In genomic region chr16:18460826-18461225, GRCm38 (mm10) we compare ENCODE assay signal across 22 mouse cellular contexts. TPM values are rescaled to one million over a fixed set of nuclear protein-coding genes. Genes with fewer than 3 reads are reported as not detected.
DNase-seq lines count a peak whose midpoint lies in the region; ATAC-seq lines count a peak whose summit lies in the region.
"Had no signal": no experiment of that assay in that cellular context is flagged by ENCODE, and none has a peak within 500 bp of the region (broad histone marks: within the 10 kb centered on the region; RNA-seq: fewer than 3 reads in every experiment).

No protein-coding gene starts in this region.

- H3K36me3 ChIP-seq in forebrain, embryonic 13.5 days (ENCODE audit: poor library complexity, severe bottlenecking) = peaks cover 7% of the 10 kb centered on the region; the same call in 1 of the 2 replicates
- no peaks in the 10 kb centered on the region for H3K36me3 ChIP-seq in forebrain, embryonic 11.5 days (ENCODE audit: control insufficient read depth, insufficient read depth, low read length)
- peaks cover 22% of the 10 kb centered on the region for H3K36me3 ChIP-seq in hindbrain, embryonic 10.5 days
- H3K36me3 ChIP-seq in hindbrain, embryonic 14.5 days (replicated peaks; ENCODE audit: control insufficient read depth, insufficient read depth) = peaks cover 15% of the 10 kb centered on the region
- peaks cover 11% of the 10 kb centered on the region for H3K36me3 ChIP-seq in neural tube, embryonic 15.5 days
- H3K36me3 ChIP-seq in embryonic facial prominence, embryonic 12.5 days = no peaks in the 10 kb centered on the region
- H3K36me3 ChIP-seq: embryonic facial prominence, embryonic 15.5 days; stomach, embryonic 15.5 days had no signal

- H3K4me3 ChIP-seq in forebrain, embryonic 13.5 days = no peak overlapping the region
- no peak overlapping the region for H3K4me3 ChIP-seq in forebrain, embryonic 11.5 days (ENCODE audit: low read depth, low read length)
- H3K4me3 ChIP-seq in hindbrain, embryonic 10.5 days = no peak overlapping the region
- H3K4me3 ChIP-seq in hindbrain, embryonic 14.5 days (replicated peaks; ENCODE audit: low read length) = no peak overlapping the region
- no peak overlapping the region for H3K4me3 ChIP-seq in neural tube, embryonic 15.5 days (replicated peaks)
- H3K4me3 ChIP-seq in embryonic facial prominence, embryonic 12.5 days = no peak overlapping the region
- H3K4me3 ChIP-seq: layer of hippocampus, adult 2 months; midbrain, embryonic 12.5 days; myocyte; stomach, embryonic 15.5 days had no signal

- no peak overlapping the region for H3K4me2 ChIP-seq in forebrain, embryonic 13.5 days
- H3K4me2 ChIP-seq in forebrain, embryonic 11.5 days (ENCODE audit: low read depth, low read length, severe bottlenecking) = no peak overlapping the region
- H3K4me2 ChIP-seq in hindbrain, embryonic 14.5 days (replicated peaks) = no peak overlapping the region
- no peak overlapping the region for H3K4me2 ChIP-seq in neural tube, embryonic 15.5 days
- H3K4me2 ChIP-seq in embryonic facial prominence, embryonic 12.5 days (replicated peaks) = no peak overlapping the region

- DNase-seq in forebrain, embryonic 11.5 days (ENCODE audit: low spot score) = no peak
- DNase-seq in hindbrain, embryonic 10.5 days (ENCODE audit: low spot score) = no peak
- DNase-seq in hindbrain, embryonic 14.5 days (ENCODE audit: low spot score) = no peak
- no peak for DNase-seq in neural tube, embryonic 10.5 days (ENCODE audit: extremely low spot score, low spot score)
- no peak for DNase-seq in MN1 (ENCODE audit: low spot score)
- DNase-seq: adrenal gland, postnatal 14 days; cerebellum, adult 2 months; cerebellum, postnatal 25 days; gastrocnemius, postnatal 25 days; heart, postnatal 14 days; kidney, postnatal 25 days; lung, adult 18-20 months; lung, postnatal 10 days; right cerebral cortex, adult 18-20 months had no signal

- no peak for ATAC-seq in forebrain, embryonic 13.5 days
- ATAC-seq in forebrain, embryonic 11.5 days (replicated peaks; ENCODE audit: low FRiP score) = no peak
- ATAC-seq in hindbrain, embryonic 14.5 days (ENCODE audit: low FRiP score) = no peak
- 0 out of 2 replicates have a peak, but pooled peaks have one; percentile 11 for ATAC-seq in neural tube, embryonic 15.5 days (ENCODE audit: low FRiP score)
- ATAC-seq in embryonic facial prominence, embryonic 12.5 days (ENCODE audit: insufficient number of reproducible peaks, insufficient read depth, low FRiP score, low TSS enrichment) = 0 out of 2 replicates have a peak, but pooled peaks have one; percentile 13

- 0 out of 2 replicates have a peak, but pooled peaks cover 4% of the 10 kb centered on the region for H3K27me3 ChIP-seq in forebrain, embryonic 13.5 days
- no peaks in the 10 kb centered on the region for H3K27me3 ChIP-seq in forebrain, embryonic 11.5 days (ENCODE audit: control insufficient read depth, insufficient read depth, low read length)
- H3K27me3 ChIP-seq in hindbrain, embryonic 10.5 days (ENCODE audit: insufficient read depth, poor library complexity, severe bottlenecking) = peaks cover 70% of the 10 kb centered on the region
- no peaks in the 10 kb centered on the region for H3K27me3 ChIP-seq in hindbrain, embryonic 14.5 days (ENCODE audit: control insufficient read depth, insufficient read depth, low read length)
- 0 out of 2 replicates have a peak, but pooled peaks cover 9% of the 10 kb centered on the region for H3K27me3 ChIP-seq in neural tube, embryonic 15.5 days (replicated peaks)
- no peaks in the 10 kb centered on the region for H3K27me3 ChIP-seq in embryonic facial prominence, embryonic 12.5 days
- H3K27me3 ChIP-seq: embryonic facial prominence, embryonic 15.5 days; stomach, embryonic 15.5 days had no signal

- no peaks in the 10 kb centered on the region for H3K9me3 ChIP-seq in forebrain, embryonic 13.5 days (replicated peaks)
- H3K9me3 ChIP-seq in forebrain, embryonic 11.5 days (ENCODE audit: control insufficient read depth, low read length) = no peaks in the 10 kb centered on the region
- no peaks in the 10 kb centered on the region for H3K9me3 ChIP-seq in hindbrain, embryonic 10.5 days
- no peaks in the 10 kb centered on the region for H3K9me3 ChIP-seq in hindbrain, embryonic 14.5 days (ENCODE audit: control insufficient read depth, low read length)
- no peaks in the 10 kb centered on the region for H3K9me3 ChIP-seq in neural tube, embryonic 15.5 days (replicated peaks)
- no peaks in the 10 kb centered on the region for H3K9me3 ChIP-seq in embryonic facial prominence, embryonic 12.5 days
- H3K9me3 ChIP-seq: embryonic facial prominence, embryonic 15.5 days; midbrain, embryonic 12.5 days; stomach, embryonic 15.5 days had no signal

- H3K27ac ChIP-seq in forebrain, embryonic 13.5 days = 0 out of 2 replicates have a peak overlapping the region, but pooled peaks have one; percentile 14
- no peak overlapping the region for H3K27ac ChIP-seq in forebrain, embryonic 11.5 days (ENCODE audit: low read depth, low read length)
- H3K27ac ChIP-seq in hindbrain, embryonic 10.5 days = peak overlapping the region; percentile 73; the same call in 1 of the 2 replicates
- H3K27ac ChIP-seq in hindbrain, embryonic 14.5 days = no peak overlapping the region
- H3K27ac ChIP-seq in neural tube, embryonic 15.5 days (replicated peaks) = no peak overlapping the region
- 0 out of 2 replicates have a peak overlapping the region, but pooled peaks have one; percentile 64 for H3K27ac ChIP-seq in embryonic facial prominence, embryonic 12.5 days
- H3K27ac ChIP-seq: stomach, embryonic 15.5 days had no signal

- 97% methylated on average over 3 of the region's 3 CpGs for WGBS in forebrain, embryonic 13.5 days
- WGBS in forebrain, embryonic 11.5 days = 88% methylated on average over 3 of the region's 3 CpGs
- WGBS in hindbrain, embryonic 10.5 days = 90% methylated on average over 3 of the region's 3 CpGs
- WGBS in hindbrain, embryonic 14.5 days = 90% methylated on average over 3 of the region's 3 CpGs
- WGBS in neural tube, embryonic 15.5 days = 90% methylated on average over 3 of the region's 3 CpGs
- 91% methylated on average over 3 of the region's 3 CpGs for WGBS in embryonic facial prominence, embryonic 12.5 days

- H3K4me1 ChIP-seq in forebrain, embryonic 13.5 days = peaks cover 17% of the 10 kb centered on the region
- H3K4me1 ChIP-seq in forebrain, embryonic 11.5 days (replicated peaks; ENCODE audit: control insufficient read depth, insufficient read depth, low read length) = peaks cover 11% of the 10 kb centered on the region
- H3K4me1 ChIP-seq in hindbrain, embryonic 10.5 days (replicated peaks) = peaks cover 44% of the 10 kb centered on the region
- H3K4me1 ChIP-seq in hindbrain, embryonic 14.5 days (replicated peaks; ENCODE audit: control insufficient read depth, insufficient read depth, low read length) = peaks cover 16% of the 10 kb centered on the region
- peaks cover 20% of the 10 kb centered on the region for H3K4me1 ChIP-seq in neural tube, embryonic 15.5 days
- H3K4me1 ChIP-seq in embryonic facial prominence, embryonic 12.5 days = peaks cover 33% of the 10 kb centered on the region

- no peak overlapping the region for H3K9ac ChIP-seq in forebrain, embryonic 13.5 days
- no peak overlapping the region for H3K9ac ChIP-seq in forebrain, embryonic 11.5 days (ENCODE audit: low read length)
- H3K9ac ChIP-seq in hindbrain, embryonic 14.5 days = no peak overlapping the region
- no peak overlapping the region for H3K9ac ChIP-seq in neural tube, embryonic 15.5 days (replicated peaks)
- no peak overlapping the region for H3K9ac ChIP-seq in embryonic facial prominence, embryonic 12.5 days
- H3K9ac ChIP-seq: embryonic facial prominence, embryonic 15.5 days; stomach, embryonic 15.5 days had no signal

RNA-seq across cellular contexts. Expression of gene Comt, which starts 34.2 kb away (rescaled TPM):
- polyA plus RNA-seq in forebrain, embryonic 13.5 days (2015; fragmentation: Nextera tagmentation; extraction: Ambion mirVana) = 64.0 and 70.1 TPM in 2 replicates
- polyA plus RNA-seq in forebrain, embryonic 11.5 days (2014; fragmentation: Nextera tagmentation; extraction: Ambion mirVana) = 53.6 and 55.2 TPM in 2 replicates
- polyA plus RNA-seq in hindbrain, embryonic 10.5 days (2016; fragmentation: Nextera tagmentation; extraction: Ambion mirVana) = 62.5 and 67.9 TPM in 2 replicates
- polyA plus RNA-seq in hindbrain, embryonic 14.5 days (2014; fragmentation: Nextera tagmentation; extraction: Ambion mirVana) = 91.6 and 99.4 TPM in 2 replicates
- 117 and 128 TPM in 2 replicates for polyA plus RNA-seq in neural tube, embryonic 15.5 days (2015; fragmentation: Nextera tagmentation; extraction: Ambion mirVana)
- 56.1 and 59.7 TPM in 2 replicates for polyA plus RNA-seq in embryonic facial prominence, embryonic 12.5 days (2016; fragmentation: Nextera tagmentation; extraction: Ambion mirVana)

RNA-seq across cellular contexts. Expression of gene Txnrd2, which starts 34.6 kb away (rescaled TPM):
- 23.4 and 25.1 TPM in 2 replicates for polyA plus RNA-seq in forebrain, embryonic 13.5 days (2015; fragmentation: Nextera tagmentation; extraction: Ambion mirVana)
- polyA plus RNA-seq in forebrain, embryonic 11.5 days (2014; fragmentation: Nextera tagmentation; extraction: Ambion mirVana) = 24.8 and 26.7 TPM in 2 replicates
- 30.5 and 34.7 TPM in 2 replicates for polyA plus RNA-seq in hindbrain, embryonic 10.5 days (2016; fragmentation: Nextera tagmentation; extraction: Ambion mirVana)
- polyA plus RNA-seq in hindbrain, embryonic 14.5 days (2014; fragmentation: Nextera tagmentation; extraction: Ambion mirVana) = 26.0 and 28.2 TPM in 2 replicates
- 28.3 and 30.9 TPM in 2 replicates for polyA plus RNA-seq in neural tube, embryonic 15.5 days (2015; fragmentation: Nextera tagmentation; extraction: Ambion mirVana)
- 15.7 and 19.8 TPM in 2 replicates for polyA plus RNA-seq in embryonic facial prominence, embryonic 12.5 days (2016; fragmentation: Nextera tagmentation; extraction: Ambion mirVana)

RNA-seq across cellular contexts. Expression of gene Gnb1l, which starts 37.7 kb away (rescaled TPM):
- polyA plus RNA-seq in forebrain, embryonic 13.5 days (2015; fragmentation: Nextera tagmentation; extraction: Ambion mirVana) = 14.5 and 14.8 TPM in 2 replicates
- 14.9 and 17.7 TPM in 2 replicates for polyA plus RNA-seq in forebrain, embryonic 11.5 days (2014; fragmentation: Nextera tagmentation; extraction: Ambion mirVana)
- 16.8 and 19.5 TPM in 2 replicates for polyA plus RNA-seq in hindbrain, embryonic 10.5 days (2016; fragmentation: Nextera tagmentation; extraction: Ambion mirVana)
- 13.2 and 14.6 TPM in 2 replicates for polyA plus RNA-seq in hindbrain, embryonic 14.5 days (2014; fragmentation: Nextera tagmentation; extraction: Ambion mirVana)
- polyA plus RNA-seq in neural tube, embryonic 15.5 days (2015; fragmentation: Nextera tagmentation; extraction: Ambion mirVana) = 16.1 and 18.8 TPM in 2 replicates
- 16.9 and 17.5 TPM in 2 replicates for polyA plus RNA-seq in embryonic facial prominence, embryonic 12.5 days (2016; fragmentation: Nextera tagmentation; extraction: Ambion mirVana)

RNA-seq across cellular contexts. Expression of gene Rtl10, which starts 37.9 kb away (rescaled TPM):
- polyA plus RNA-seq in forebrain, embryonic 13.5 days (2015; fragmentation: Nextera tagmentation; extraction: Ambion mirVana) = 3.6 TPM in 2 replicates
- polyA plus RNA-seq in forebrain, embryonic 11.5 days (2014; fragmentation: Nextera tagmentation; extraction: Ambion mirVana) = 2.6 and 3.8 TPM in 2 replicates
- 2.2 and 2.7 TPM in 2 replicates for polyA plus RNA-seq in hindbrain, embryonic 10.5 days (2016; fragmentation: Nextera tagmentation; extraction: Ambion mirVana)
- 2.5 and 3.1 TPM in 2 replicates for polyA plus RNA-seq in hindbrain, embryonic 14.5 days (2014; fragmentation: Nextera tagmentation; extraction: Ambion mirVana)
- 3.1 and 4.9 TPM in 2 replicates for polyA plus RNA-seq in neural tube, embryonic 15.5 days (2015; fragmentation: Nextera tagmentation; extraction: Ambion mirVana)
- 4.1 and 4.2 TPM in 2 replicates for polyA plus RNA-seq in embryonic facial prominence, embryonic 12.5 days (2016; fragmentation: Nextera tagmentation; extraction: Ambion mirVana)

Comparison
In these comparisons a context has a peak if more than half of its experiments do, and no peak if none do; other contexts are left out.
1. H3K27ac ChIP-seq: peak in forebrain, embryonic 13.5 days (single experiment), hindbrain, embryonic 10.5 days (single experiment) and embryonic facial prominence, embryonic 12.5 days (single experiment); none in forebrain, embryonic 11.5 days (single experiment), hindbrain, embryonic 14.5 days (single experiment) and neural tube, embryonic 15.5 days (single experiment).
2. ATAC-seq: peak in neural tube, embryonic 15.5 days (single experiment) and embryonic facial prominence, embryonic 12.5 days (single experiment); none in forebrain, embryonic 13.5 days (single experiment), forebrain, embryonic 11.5 days (single experiment) and hindbrain, embryonic 14.5 days (single experiment).